Mouse (Mus musculus) thymus, postnatal 10 days (tissue): ENCODE results near the gene Relt.

ENCODE experiments used
- DNase-seq, 2 experiments: peaks; one replicate each; pipeline ENCODE4 v3.0.0; 2021; ENCODE audit warnings: low spot score in 2 of 2

The Relt gene

DNA sequence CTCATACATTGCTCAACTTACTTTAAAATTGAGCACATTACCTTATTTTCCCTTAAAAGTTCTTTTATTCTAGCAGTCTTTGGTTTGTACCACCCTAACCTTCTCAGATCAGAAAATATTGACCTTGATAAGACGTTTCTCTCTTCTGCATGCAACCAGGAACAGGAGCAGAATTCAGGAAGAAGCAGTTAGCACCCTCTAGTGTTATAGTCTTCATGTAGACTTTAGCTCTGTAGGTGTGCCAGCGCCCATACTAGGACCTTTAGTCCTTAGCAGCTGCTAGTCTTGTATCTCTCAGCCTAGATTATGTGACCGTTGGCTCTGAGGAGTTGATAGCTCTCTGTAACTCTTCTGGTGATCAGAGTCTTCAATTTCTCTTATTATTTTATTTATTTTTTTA, 64.4 kb downstream of the Relt start:
- no peak for DNase-seq
